22 mouse cellular contexts compared by ENCODE assay signal in genomic region chr2:45369914-45370614, GRCm38 (mm10).
DNase-seq lines count a peak whose midpoint lies in the region; ATAC-seq and TF ChIP-seq lines count a peak whose summit lies in the region.
"Had no signal": no experiment of that assay in that cellular context is flagged by ENCODE, and none has a peak within 500 bp of the region (broad histone marks: within the 10 kb centered on the region; RNA-seq: fewer than 3 reads in every experiment).

No protein-coding gene starts in this region.

- H3K9ac ChIP-seq in forebrain, embryonic 13.5 days, result no peak overlapping the region
- no peak overlapping the region for H3K9ac ChIP-seq in forebrain, postnatal 0 days
- H3K9ac ChIP-seq in kidney, embryonic 15.5 days, result no peak overlapping the region
- H3K9ac ChIP-seq: embryonic facial prominence, embryonic 12.5 days; embryonic facial prominence, embryonic 15.5 days; forebrain, embryonic 12.5 days; hindbrain, embryonic 12.5 days; hindbrain, embryonic 15.5 days had no signal

- 83% methylated on average over 5 of the region's 5 CpGs for WGBS in forebrain, embryonic 13.5 days
- 72% methylated on average over 5 of the region's 5 CpGs for WGBS in forebrain, postnatal 0 days
- WGBS in kidney, adult 2 months, result 69% methylated on average over 5 of the region's 5 CpGs
- 55% methylated on average over 5 of the region's 5 CpGs for WGBS in kidney, embryonic 15.5 days
- WGBS in midbrain, embryonic 10.5 days, result 92% methylated on average over 5 of the region's 5 CpGs

- ATAC-seq in forebrain, embryonic 13.5 days, result no peak
- no peak for ATAC-seq in forebrain, postnatal 0 days
- ATAC-seq in kidney, embryonic 15.5 days (replicated peaks; ENCODE audit: low FRiP score), result peak; percentile 79
- ATAC-seq: activated CD4-positive, CD25-positive, alpha-beta regulatory T cell, adult 4 months had no signal

- TF ChIP-seq POLR2A in kidney, adult 2 months (IDR thresholded peaks at IDR 0.05; ENCODE audit: low read depth, low read length), result no peak

- H3K4me1 ChIP-seq in forebrain, embryonic 13.5 days, result peaks cover 7% of the 10 kb centered on the region; the same call in 1 of the 2 replicates
- H3K4me1 ChIP-seq in forebrain, postnatal 0 days (ENCODE audit: insufficient read depth), result no peaks in the 10 kb centered on the region
- H3K4me1 ChIP-seq in kidney, adult 2 months (ENCODE audit: control insufficient read depth, insufficient read depth, low read length), result no peaks in the 10 kb centered on the region
- H3K4me1 ChIP-seq in kidney, embryonic 15.5 days, result peaks cover 3% of the 10 kb centered on the region; the same call in 1 of the 2 replicates
- no peaks in the 10 kb centered on the region for H3K4me1 ChIP-seq in midbrain, embryonic 10.5 days
- H3K4me1 ChIP-seq: embryonic facial prominence, embryonic 15.5 days; forebrain, embryonic 12.5 days; hindbrain, embryonic 12.5 days; hindbrain, embryonic 15.5 days had no signal

- no peaks in the 10 kb centered on the region for H3K9me3 ChIP-seq in forebrain, embryonic 13.5 days (replicated peaks)
- H3K9me3 ChIP-seq in forebrain, postnatal 0 days (ENCODE audit: low read length), result no peaks in the 10 kb centered on the region
- H3K9me3 ChIP-seq in kidney, embryonic 15.5 days (replicated peaks), result no peaks in the 10 kb centered on the region
- no peaks in the 10 kb centered on the region for H3K9me3 ChIP-seq in midbrain, embryonic 10.5 days (replicated peaks)
- H3K9me3 ChIP-seq: embryonic facial prominence, embryonic 12.5 days; embryonic facial prominence, embryonic 15.5 days; forebrain, embryonic 12.5 days; hindbrain, embryonic 12.5 days; hindbrain, embryonic 15.5 days had no signal

- no peak overlapping the region for H3K4me3 ChIP-seq in forebrain, embryonic 13.5 days
- no peak overlapping the region for H3K4me3 ChIP-seq in forebrain, postnatal 0 days (ENCODE audit: low read depth, low read length)
- no peak overlapping the region for H3K4me3 ChIP-seq in kidney, adult 2 months (ENCODE audit: insufficient read depth, low read depth, low read length)
- no peak overlapping the region for H3K4me3 ChIP-seq in kidney, embryonic 15.5 days (replicated peaks)
- no peak overlapping the region for H3K4me3 ChIP-seq in midbrain, embryonic 10.5 days
- H3K4me3 ChIP-seq: embryonic facial prominence, embryonic 12.5 days; embryonic facial prominence, embryonic 15.5 days; forebrain, embryonic 12.5 days; heart, adult 2 months; hindbrain, embryonic 12.5 days; hindbrain, embryonic 15.5 days had no signal

- DNase-seq in forebrain, postnatal 0 days, result no peak
- DNase-seq in kidney, adult 2 months, result peak; percentile 16
- DNase-seq in kidney, postnatal 25 days, result no peak
- no peak for DNase-seq in kidney, adult 18-20 months
- peak; percentile 16 for DNase-seq in kidney, postnatal 10 days
- no peak for DNase-seq in midbrain, embryonic 10.5 days (ENCODE audit: low spot score)
- DNase-seq: adrenal gland, adult 8-10 months; adrenal gland, postnatal 25 days; cerebellum, adult 18-20 months; cerebellum, adult 9-10 months; cerebellum, postnatal 14 days; gastrocnemius, postnatal 25 days; heart, adult 2 months had no signal

- H3K27me3 ChIP-seq in forebrain, embryonic 13.5 days, result no peaks in the 10 kb centered on the region
- no peaks in the 10 kb centered on the region for H3K27me3 ChIP-seq in forebrain, postnatal 0 days (ENCODE audit: insufficient read depth, low read length)
- H3K27me3 ChIP-seq in kidney, adult 2 months (replicated peaks; ENCODE audit: control insufficient read depth, insufficient read depth, low read length), result no peaks in the 10 kb centered on the region
- H3K27me3 ChIP-seq in kidney, embryonic 15.5 days, result no peaks in the 10 kb centered on the region
- H3K27me3 ChIP-seq in midbrain, embryonic 10.5 days (ENCODE audit: low read depth, poor library complexity, severe bottlenecking), result no peaks in the 10 kb centered on the region
- H3K27me3 ChIP-seq: embryonic facial prominence, embryonic 12.5 days; embryonic facial prominence, embryonic 15.5 days; forebrain, embryonic 12.5 days; hindbrain, embryonic 12.5 days; hindbrain, embryonic 15.5 days had no signal

- no peak overlapping the region for H3K4me2 ChIP-seq in forebrain, embryonic 13.5 days
- H3K4me2 ChIP-seq in forebrain, postnatal 0 days (ENCODE audit: low read depth), result no peak overlapping the region
- no peak overlapping the region for H3K4me2 ChIP-seq in kidney, embryonic 15.5 days
- H3K4me2 ChIP-seq: embryonic facial prominence, embryonic 12.5 days; embryonic facial prominence, embryonic 15.5 days; forebrain, embryonic 12.5 days; heart, embryonic 11.5 days; hindbrain, embryonic 12.5 days; hindbrain, embryonic 15.5 days had no signal

- 0 out of 2 replicates have a peak overlapping the region, but pooled peaks have one; percentile 0 for H3K27ac ChIP-seq in forebrain, embryonic 13.5 days
- H3K27ac ChIP-seq in forebrain, postnatal 0 days (ENCODE audit: low read depth, low read length), result no peak overlapping the region
- H3K27ac ChIP-seq in kidney, adult 2 months (ENCODE audit: insufficient read depth, low read depth, low read length), result no peak overlapping the region
- H3K27ac ChIP-seq in kidney, embryonic 15.5 days, result peak overlapping the region; percentile 62
- H3K27ac ChIP-seq in midbrain, embryonic 10.5 days (replicated peaks), result no peak overlapping the region
- H3K27ac ChIP-seq: embryonic facial prominence, embryonic 12.5 days; embryonic facial prominence, embryonic 15.5 days; forebrain, embryonic 12.5 days; heart, adult 2 months; hindbrain, embryonic 12.5 days; hindbrain, embryonic 15.5 days had no signal

- TF ChIP-seq CTCF in forebrain, postnatal 0 days (IDR thresholded peaks at IDR 0.05; ENCODE audit: low read depth), result no peak
- TF ChIP-seq CTCF in kidney, adult 2 months (conservative IDR thresholded peaks at IDR 0.05; ENCODE audit: insufficient read depth, insufficient read length, low read depth, low read length), result no peak

- H3K36me3 ChIP-seq in forebrain, embryonic 13.5 days (ENCODE audit: poor library complexity, severe bottlenecking), result no peaks in the 10 kb centered on the region
- H3K36me3 ChIP-seq in forebrain, postnatal 0 days (ENCODE audit: insufficient read depth), result no peaks in the 10 kb centered on the region
- H3K36me3 ChIP-seq in kidney, adult 2 months (ENCODE audit: control insufficient read depth, insufficient read depth, low read length), result no peaks in the 10 kb centered on the region
- no peaks in the 10 kb centered on the region for H3K36me3 ChIP-seq in kidney, embryonic 15.5 days
- H3K36me3 ChIP-seq in midbrain, embryonic 10.5 days, result no peaks in the 10 kb centered on the region
- H3K36me3 ChIP-seq: embryonic facial prominence, embryonic 12.5 days; embryonic facial prominence, embryonic 15.5 days; forebrain, embryonic 12.5 days; hindbrain, embryonic 12.5 days; hindbrain, embryonic 15.5 days had no signal

Comparison
In these comparisons a context has a peak if more than half of its experiments do, and no peak if none do; other contexts are left out.
1. H3K27ac ChIP-seq: peak in forebrain, embryonic 13.5 days (single experiment) and kidney, embryonic 15.5 days (single experiment); none in forebrain, postnatal 0 days (single experiment), kidney, adult 2 months (single experiment) and midbrain, embryonic 10.5 days (single experiment).
2. DNase-seq: peak in kidney, adult 2 months (single experiment) and kidney, postnatal 10 days (single experiment); none in forebrain, postnatal 0 days (single experiment), kidney, postnatal 25 days (0 of 2), kidney, adult 18-20 months (single experiment) and midbrain, embryonic 10.5 days (single experiment).